Mouse (Mus musculus) testis, adult 2 months (tissue): ENCODE results near the gene Tmprss11a. TPM values are rescaled to one million over a fixed set of nuclear protein-coding genes. Genes with fewer than 3 reads are reported as not detected.

ENCODE experiments used
- H3K27ac ChIP-seq: fragments of 200-500 bp; 2 replicates; pipeline ENCODE4 v1.5.1; 2012; ENCODE audit warnings: low read depth, low read length; ENCODE audit not compliant: control insufficient read depth, insufficient read depth
- H3K27me3 ChIP-seq: fragments of 200-500 bp; 2 replicates; pipeline ENCODE4 v1.6.1; 2012; ENCODE audit warnings: mild to moderate bottlenecking, low read length, moderate library complexity; ENCODE audit not compliant: control insufficient read depth, insufficient read depth
- H3K36me3 ChIP-seq: fragments of 200-500 bp; 2 replicates; pipeline ENCODE4 v1.6.1; 2012; ENCODE audit warnings: mild to moderate bottlenecking, low read length; ENCODE audit not compliant: control insufficient read depth, insufficient read depth
- H3K4me1 ChIP-seq: fragments of 200-500 bp; 2 replicates; pipeline ENCODE4 v1.6.1; 2012; ENCODE audit warnings: low read length; ENCODE audit not compliant: control insufficient read depth, insufficient read depth
- H3K4me3 ChIP-seq: fragments of 200-500 bp; 2 replicates; pipeline ENCODE4 v1.5.1; 2012; ENCODE audit warnings: low read depth, mild to moderate bottlenecking, low read length, moderate library complexity, mixed read lengths; ENCODE audit not compliant: control insufficient read depth
- CTCF ChIP-seq: fragments of 200-500 bp; IDR thresholded peaks from 2 replicates; pipeline ENCODE4 v1.5.1; 2012; ENCODE audit warnings: low read depth, mild to moderate bottlenecking, inconsistent platforms, low read length, moderate library complexity; ENCODE audit not compliant: control insufficient read depth, insufficient read depth, insufficient replicate concordance
- POLR2A ChIP-seq: fragments of 200-500 bp; IDR thresholded peaks from 2 replicates; pipeline ENCODE4 v1.6.1; 2012; ENCODE audit warnings: low read depth, mild to moderate bottlenecking, inconsistent platforms, low read length, moderate library complexity; ENCODE audit not compliant: control insufficient read depth
- polyA plus RNA-seq: library from polyadenylated mRNA; depleted of rRNA; stranded (reverse); fragments of >200 nt; gene quantifications from 2 replicates; pipeline ENCODE4 v1.2.3, GENCODE M21; 2012; rRNA removed

Gene Tmprss11a
- polyA plus RNA-seq, 1 experiment, result not detected

DNA sequence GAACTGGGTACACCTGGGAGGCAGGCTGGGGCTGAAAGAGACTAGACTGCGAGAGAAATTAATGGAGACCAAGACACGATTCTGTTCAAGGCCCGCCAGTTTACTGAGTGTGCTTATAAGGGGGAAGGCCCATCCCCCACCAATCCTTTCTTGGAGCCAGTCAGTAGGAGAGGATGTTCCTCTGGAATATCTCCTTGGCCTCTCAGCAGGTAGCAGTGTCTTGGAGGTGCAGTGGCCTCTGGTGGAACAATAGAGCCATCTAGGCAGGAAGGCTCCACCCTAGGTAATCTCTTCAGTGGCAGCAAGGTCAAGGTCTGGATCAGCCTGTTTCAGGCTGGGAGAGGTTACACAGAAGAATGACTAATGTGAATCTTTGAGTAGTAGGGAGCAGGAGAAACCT is 61.6 kb downstream of the Tmprss11a start:
- TF ChIP-seq POLR2A (no peak), CTCF (no peak)
- Histone ChIP-seq H3K4me3 (no peak overlapping the region), H3K27ac (no peak overlapping the region)

DNA sequence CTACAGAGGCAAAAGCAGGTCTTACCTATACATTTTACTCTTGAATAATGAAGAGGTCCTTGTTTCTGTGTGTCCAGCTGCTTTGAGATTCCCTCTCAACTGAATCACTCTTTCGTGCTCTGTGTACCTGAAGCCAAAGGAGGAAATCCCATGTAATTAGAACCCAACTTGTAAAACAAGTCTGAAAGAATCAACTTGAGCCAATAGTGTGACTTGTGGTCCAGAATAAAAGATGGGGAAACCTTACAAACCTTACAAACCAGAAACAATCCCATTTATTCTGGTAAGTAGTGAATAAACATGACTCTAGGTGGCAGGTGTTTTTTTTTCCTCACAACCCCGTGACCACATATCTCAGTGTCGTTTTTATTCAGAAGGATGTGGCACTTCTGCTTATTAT is 95.5 kb downstream of the Tmprss11a start, which contains the start of gene Tmprss11d:
Gene Tmprss11d, minus strand, starts transcription at position 101 of the 400 bp plus-strand sequence.
- no peaks in the 10 kb centered on the region for H3K4me1 ChIP-seq
- no peak within 1 kb of the TSS for H3K4me3 ChIP-seq
- no peaks in the 10 kb centered on the region for H3K36me3 ChIP-seq
- no peaks in the 10 kb centered on the region for H3K27me3 ChIP-seq
- TF ChIP-seq POLR2A, result no peak
- TF ChIP-seq CTCF, result no peak
- H3K27ac ChIP-seq, result no peak within 1 kb of the TSS

More for the DNA sequence above, 61.6 kb downstream of the Tmprss11a start:
- Histone ChIP-seq H3K36me3 (no peaks in the 10 kb centered on the region), H3K4me1 (no peaks in the 10 kb centered on the region), H3K27me3 (no peaks in the 10 kb centered on the region)

Other genes starting within 250 kb of the Tmprss11a start
- gene Tmprss11c, start 179.7 kb downstream of the Tmprss11a start, polyA plus RNA-seq, result not detected in 2 replicates
- gene Tmprss11d, start 95.6 kb downstream of the Tmprss11a start, polyA plus RNA-seq, result 0.40 and 0.43 TPM in 2 replicates
- gene Tmprss11g, start 49.6 kb upstream of the Tmprss11a start, polyA plus RNA-seq, result not detected in 2 replicates
- 0.15 and 0.17 TPM in 2 replicates for gene Tmprss11f, start 163.4 kb upstream of the Tmprss11a start, polyA plus RNA-seq
- gene Tmprss11b, start 207.4 kb upstream of the Tmprss11a start, polyA plus RNA-seq, result 0.22 TPM in 2 replicates